Mouse (Mus musculus) intestine, embryonic 14.5 days (tissue): ENCODE measurements at regions not wholly inside any gene's neighbourhood (a gene's known extent, or its start where the extent isn't known, plus 50 kb on each side); places are given as distances from the start of the nearest gene placed in this dataset. TPM values are rescaled to one million over a fixed set of nuclear protein-coding genes. Genes with fewer than 3 reads are reported as not detected.

ENCODE experiments used
- ATAC-seq: fragments of 200-750 bp; cut with Nextera tagmentation; replicated peaks from 2 replicates; pipeline ENCODE4 v1.8.0; 2017; ENCODE audit warnings: low read depth, moderate number of reproducible peaks, moderate TSS enrichment, moderate library complexity; ENCODE audit not compliant: low FRiP score, low TSS enrichment
- DNase-seq: peaks from one replicate; pipeline ENCODE4 v3.0.0-alpha.2; 2018; ENCODE audit warnings: low spot score
- H3K27ac ChIP-seq: fragments of 300-500 bp; sonication (generic); 2 replicates; pipeline ENCODE4 v1.5.1; 2014; ENCODE audit warnings: low read depth, mild to moderate bottlenecking, control low read depth
- H3K27me3 ChIP-seq: fragments of 300-500 bp; sonication (generic); replicated peaks from 2 replicates; pipeline ENCODE4 v1.6.1; 2014; ENCODE audit warnings: low read length, control low read depth; ENCODE audit not compliant: control insufficient read depth, insufficient read depth
- H3K36me3 ChIP-seq: fragments of 300-500 bp; sonication (generic); 2 replicates; pipeline ENCODE4 v1.6.1; 2014; ENCODE audit warnings: low read length, control low read depth; ENCODE audit not compliant: control insufficient read depth, insufficient read depth
- H3K4me1 ChIP-seq: fragments of 300-500 bp; sonication (generic); replicated peaks from 2 replicates; pipeline ENCODE4 v1.6.1; 2014; ENCODE audit warnings: low read length, control low read depth, mixed read lengths; ENCODE audit not compliant: control insufficient read depth, insufficient read depth
- H3K4me2 ChIP-seq: fragments of 300-500 bp; sonication (generic); 2 replicates; pipeline ENCODE4 v1.6.1; 2014; ENCODE audit warnings: low read length
- H3K4me3 ChIP-seq: fragments of 300-500 bp; sonication (generic); 2 replicates; pipeline ENCODE4 v1.5.1; 2014; ENCODE audit warnings: low read depth, low read length, control low read depth, mixed read lengths
- H3K9ac ChIP-seq: fragments of 300-500 bp; sonication (generic); 2 replicates; pipeline ENCODE4 v1.6.1; 2014; ENCODE audit warnings: mild to moderate bottlenecking, low read length
- H3K9me3 ChIP-seq: fragments of 300-500 bp; sonication (generic); 2 replicates; pipeline ENCODE4 v1.6.1; 2016; ENCODE audit warnings: low read length, control low read depth; ENCODE audit not compliant: control insufficient read depth
- WGBS: fragments of 180-500 bp; shearing (Covaris S2); extraction: QIAGEN DNeasy Blood & Tissue Kit; methylation state at CpG from one replicate; pipeline ENCODE4 v1.1.7; 2014; 5-methylcytosine and 5-hydroxymethylcytosine counted together
- microRNA-seq: library from miRNA; unstranded; fragments of <30 nt; microRNA quantifications from one replicate; pipeline ENCODE4, GENCODE M21; 2016

GRCm38 (mm10) chr2:172197746-172198145 lies 50.5 kb upstream of the Mc3r start:
- Histone ChIP-seq H3K36me3 (no peaks in the 10 kb centered on the region), H3K27ac (no peak overlapping the region), H3K27me3 (no peaks in the 10 kb centered on the region), H3K4me2 (no peak overlapping the region), H3K9ac (no peak overlapping the region), H3K4me3 (no peak overlapping the region), H3K4me1 (no peaks in the 10 kb centered on the region), H3K9me3 (no peaks in the 10 kb centered on the region)
- ATAC-seq, result no peak
- peak; percentile 55 for DNase-seq
- 24% methylated on average over 11 of the region's 11 CpGs for WGBS

Small RNAs in the stretch of these regions (microRNA-seq; reads per million reads assigned to microRNA genes)
- gene Gm44301, result not detected
